Mouse (Mus musculus): ENCODE results near the gene Ube2g1.
"Not testable (repeated sequence)": the region's sequence is repeated elsewhere in the genome, so short reads cannot be mapped to it uniquely, and the experiment has no call there.

Gene Ube2g1

DNA sequence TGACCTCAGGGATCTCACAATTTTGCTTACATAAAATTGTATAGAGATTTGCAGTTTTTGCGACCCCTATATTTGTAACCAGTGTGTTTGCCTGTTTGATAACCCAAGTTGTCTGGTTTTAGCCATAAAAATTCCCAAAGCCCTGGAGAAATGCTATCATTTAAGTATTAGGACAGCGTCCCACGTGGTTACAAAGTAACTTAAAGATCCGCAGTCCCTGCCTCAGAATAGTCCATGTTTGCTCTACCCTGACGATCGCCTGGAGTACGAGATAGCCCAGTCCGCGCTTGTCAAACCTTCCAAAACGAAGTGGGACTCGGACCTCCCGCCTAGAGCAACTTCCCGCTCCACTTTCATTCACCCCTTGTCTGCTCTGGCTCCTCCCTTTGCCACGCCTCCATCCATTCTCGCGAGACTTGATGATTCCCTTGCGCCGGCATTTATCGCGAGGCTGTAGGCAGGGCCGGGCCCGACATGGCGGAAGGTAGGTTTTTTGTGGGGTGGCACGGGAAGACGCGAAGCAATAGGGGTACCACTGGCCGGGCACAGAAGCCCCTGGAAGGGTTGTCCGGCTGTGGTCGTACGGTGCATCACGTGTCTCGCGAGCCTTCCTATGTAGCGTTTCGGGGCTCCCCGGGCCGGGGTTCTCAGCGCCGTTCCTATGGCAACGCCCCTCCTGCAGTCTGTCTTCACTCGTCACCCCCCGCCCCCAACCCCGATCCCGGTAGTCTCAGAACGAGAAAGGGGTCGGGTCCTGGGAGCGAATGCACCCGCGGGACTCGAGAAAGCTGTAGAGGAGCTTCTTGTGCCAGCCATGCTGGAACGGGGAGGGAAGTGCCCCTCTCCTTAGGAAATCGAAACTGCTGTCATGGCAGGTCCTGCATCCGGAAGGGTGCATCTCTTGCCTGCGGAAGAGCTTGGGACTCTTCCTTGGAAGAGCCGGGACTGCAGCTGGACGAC lies 82.7 kb downstream of the Ube2g1 start, which contains the start of gene Ankfy1:
Gene Ankfy1 (plus strand): TSS at position 456 of the 960 bp plus-strand sequence.
- DNase-seq (ENCODE audit: low read depth, low spot score), result peak; percentile 97

DNA sequence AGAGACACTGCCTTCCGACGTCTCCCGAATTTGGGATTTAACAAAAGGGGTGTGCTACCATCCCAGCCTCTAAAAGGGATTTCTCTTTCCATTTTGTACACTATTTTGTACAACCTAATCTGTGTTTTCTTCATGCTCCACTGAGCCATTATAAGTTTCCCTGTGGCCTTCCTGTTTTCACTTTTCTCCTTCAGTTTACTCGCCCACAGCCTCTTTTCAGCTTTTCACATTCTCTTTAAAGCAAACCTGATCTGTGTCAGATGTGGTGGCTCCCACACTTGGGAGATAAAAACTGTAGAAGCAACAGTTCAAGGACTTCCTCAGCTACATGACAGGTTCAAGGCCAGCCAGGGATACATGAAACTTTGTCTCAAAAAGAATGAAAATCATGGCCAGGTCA lies 85.3 kb downstream of the Ube2g1 start:
- no peak for DNase-seq (ENCODE audit: low read depth, low spot score)

DNA sequence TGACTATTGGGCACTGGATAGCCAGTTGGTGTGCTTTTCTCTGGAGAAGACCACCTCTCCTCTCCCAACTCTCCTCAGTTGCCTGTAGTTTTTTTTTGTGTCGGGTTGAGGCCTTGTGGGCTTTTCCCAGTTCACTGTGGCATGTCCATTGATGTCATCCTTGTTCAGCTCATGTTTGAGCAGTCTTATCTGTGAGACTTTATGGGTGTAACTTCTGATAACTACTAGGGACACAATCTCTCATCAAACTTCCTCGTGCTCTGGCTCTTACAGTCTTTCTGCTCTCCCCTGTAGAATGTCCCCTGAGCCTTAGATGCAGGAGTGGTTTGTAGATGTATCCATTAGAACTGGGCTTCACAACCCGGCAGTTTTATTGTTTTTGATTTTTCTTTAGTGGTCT lies 87.9 kb downstream of the Ube2g1 start:
- no peak for DNase-seq (ENCODE audit: low read depth, low spot score)

DNA sequence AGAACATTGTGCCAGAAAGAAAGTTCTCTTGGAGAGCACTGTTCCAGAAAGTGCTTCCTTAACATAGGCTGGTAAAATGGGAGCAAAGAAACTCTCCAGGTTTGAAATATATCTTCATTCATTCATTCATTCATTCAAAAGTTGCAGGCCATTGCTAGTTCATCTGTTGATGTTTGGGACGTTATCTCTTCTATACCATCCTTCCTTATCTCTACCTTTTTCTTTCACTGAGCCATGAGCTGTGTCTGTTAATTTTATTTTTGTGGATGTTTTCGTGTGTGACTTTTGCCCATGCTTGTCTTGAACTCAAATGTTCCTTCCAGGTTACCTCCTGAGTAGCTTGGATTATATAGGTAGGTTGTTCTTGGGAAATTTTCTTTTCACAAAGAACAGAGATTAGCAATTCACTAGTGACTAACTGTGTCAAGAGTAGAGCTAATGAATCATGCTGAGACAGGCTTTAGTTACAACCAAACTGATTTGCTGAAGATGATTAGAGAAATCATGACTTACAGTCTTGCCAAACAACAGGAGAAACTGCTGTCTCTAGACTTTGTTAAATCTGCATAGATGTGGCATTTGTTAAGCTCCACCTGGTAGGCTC lies 89.4 kb downstream of the Ube2g1 start:
- no peak for DNase-seq (ENCODE audit: low read depth, low spot score)

DNA sequence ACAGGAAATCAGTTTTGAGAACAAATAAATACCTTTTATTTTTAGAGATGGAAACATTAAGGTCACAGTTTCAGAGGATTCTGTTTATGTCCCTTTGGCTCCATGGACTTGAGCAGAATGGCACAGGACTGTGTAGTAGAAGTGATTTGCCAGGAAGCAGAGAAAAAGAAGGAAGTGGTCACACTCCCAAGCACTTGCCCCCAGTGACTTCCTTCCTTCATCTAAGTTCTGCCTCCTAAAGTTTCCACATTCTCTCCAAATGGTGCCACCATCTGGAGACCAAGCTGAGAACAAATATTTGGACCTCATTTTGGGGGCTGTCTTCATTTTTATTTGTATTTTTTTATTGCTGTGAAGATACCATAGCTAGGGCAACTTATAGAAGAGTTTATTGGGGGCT lies 90.2 kb downstream of the Ube2g1 start:
- no peak for DNase-seq (ENCODE audit: low read depth, low spot score)

DNA sequence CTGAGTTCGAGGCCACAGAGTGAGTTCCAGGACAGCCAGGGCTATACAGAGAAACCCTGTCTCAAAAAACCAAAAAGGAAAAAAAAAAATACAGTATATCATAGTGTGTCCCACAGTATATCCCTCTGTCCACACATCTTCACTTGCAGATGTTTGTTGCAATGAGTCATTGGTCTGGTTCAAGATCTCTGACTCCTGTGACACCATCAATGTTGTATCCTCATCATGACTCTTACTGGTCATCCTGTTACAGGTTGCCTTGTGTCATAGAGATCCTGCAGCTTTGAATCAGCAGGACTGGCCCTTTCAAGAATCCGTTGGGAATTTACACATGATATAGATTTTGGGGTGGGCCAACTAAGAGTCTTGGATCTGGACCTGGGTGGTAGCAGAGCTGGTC lies 98.0 kb downstream of the Ube2g1 start:
- DNase-seq (ENCODE audit: low read depth, low spot score), result not testable (repeated sequence)

DNA sequence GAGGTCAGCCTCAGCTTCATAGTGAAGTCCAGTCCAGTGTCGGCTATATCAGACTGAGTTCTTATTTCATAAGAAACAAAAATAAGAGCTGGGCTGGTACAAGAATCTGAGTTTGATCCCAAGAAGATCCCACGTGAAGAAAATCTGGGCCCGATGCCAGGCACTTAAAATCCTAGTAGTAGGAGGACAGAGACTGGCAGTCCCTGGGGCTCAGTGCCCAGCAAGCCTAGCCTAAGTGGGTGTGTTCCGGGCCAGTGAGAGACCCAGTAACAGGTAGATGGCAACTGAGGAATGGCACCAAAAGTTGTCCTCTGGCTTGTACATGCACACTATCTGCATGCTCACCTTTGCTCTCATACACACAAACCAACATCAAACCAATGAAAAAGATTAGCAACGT lies 105.6 kb downstream of the Ube2g1 start:
- no peak for DNase-seq (ENCODE audit: low read depth, low spot score)

DNA sequence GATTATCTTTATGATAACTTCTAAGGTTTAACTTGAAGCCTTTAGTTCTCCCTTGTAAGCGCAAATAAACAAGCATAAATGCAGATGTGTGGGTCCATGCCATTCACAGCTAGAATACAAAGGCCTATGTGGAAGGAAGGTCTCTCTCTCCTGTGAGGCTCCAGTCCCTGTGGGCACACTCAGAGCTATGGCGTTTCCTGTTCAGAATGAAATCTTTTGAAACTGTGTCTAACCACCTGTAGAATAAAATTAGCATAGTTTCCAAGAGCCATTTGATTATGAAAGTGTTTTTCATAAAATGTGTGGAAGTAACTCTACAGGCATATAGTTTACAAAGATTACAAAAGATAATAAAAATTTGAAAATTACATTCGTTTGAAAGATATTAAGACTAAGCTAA lies 111.1 kb downstream of the Ube2g1 start:
- DNase-seq (ENCODE audit: low read depth, low spot score), result no peak

DNA sequence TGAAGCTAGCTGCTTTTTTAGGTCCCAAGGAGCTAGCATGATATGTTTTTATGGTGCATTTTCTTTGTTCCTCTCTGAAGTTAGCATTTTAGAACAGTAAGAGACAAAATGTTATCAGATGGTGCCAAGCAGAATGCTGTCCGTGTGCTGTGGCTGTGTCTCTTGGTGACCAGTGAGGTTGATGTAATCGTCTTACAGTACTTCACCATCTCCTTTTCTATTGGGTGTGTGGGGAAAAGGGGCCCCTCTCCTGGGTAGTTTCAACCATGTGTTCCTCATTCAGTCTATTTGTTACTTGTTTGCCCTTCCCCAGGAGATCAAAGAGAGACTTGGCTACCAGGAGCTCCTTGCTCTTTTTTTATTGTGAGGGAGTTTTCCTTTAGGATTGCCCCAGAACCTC lies 116.1 kb downstream of the Ube2g1 start:
- DNase-seq (ENCODE audit: low read depth, low spot score), result no peak

DNA sequence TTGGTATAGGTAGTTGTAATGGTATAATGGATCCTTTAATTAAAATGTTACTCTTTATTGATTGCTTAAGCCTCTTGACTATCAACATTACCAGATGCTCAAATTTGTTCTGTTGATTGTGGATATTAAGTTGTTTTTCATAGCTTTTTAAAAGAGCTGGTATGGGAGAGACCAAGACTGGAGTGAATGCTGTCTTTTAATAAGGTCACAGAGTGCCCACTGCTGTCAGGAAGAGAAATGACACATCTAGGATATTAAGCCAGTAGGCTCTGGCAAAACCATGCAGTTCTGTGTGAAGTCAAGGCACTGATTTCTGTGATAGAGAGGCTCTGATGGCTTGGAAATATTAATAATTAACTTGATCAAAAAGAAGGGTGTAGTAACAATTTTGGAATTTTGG lies 116.8 kb downstream of the Ube2g1 start:
- peak; percentile 3 for DNase-seq (ENCODE audit: low read depth, low spot score)

DNA sequence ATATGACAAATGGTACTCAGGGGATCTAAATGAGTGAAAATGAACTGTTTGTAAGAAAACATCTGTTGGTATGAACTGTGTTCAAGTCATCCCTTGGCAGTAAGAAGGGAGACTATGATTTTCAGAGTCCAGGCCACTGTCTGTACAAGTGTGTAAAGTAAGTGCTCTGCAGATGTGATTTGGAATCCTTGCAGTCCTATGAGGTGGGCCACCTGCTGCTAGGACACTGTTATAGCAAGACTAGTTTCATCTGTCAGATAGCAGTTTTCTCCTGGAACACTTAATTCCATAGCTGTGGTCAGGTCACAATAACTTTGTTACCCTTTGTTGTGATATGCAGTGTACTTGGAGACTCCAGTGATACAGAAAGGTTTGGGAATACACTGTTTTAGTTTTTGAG lies 118.9 kb downstream of the Ube2g1 start:
- DNase-seq (ENCODE audit: low read depth, low spot score), result no peak

DNA sequence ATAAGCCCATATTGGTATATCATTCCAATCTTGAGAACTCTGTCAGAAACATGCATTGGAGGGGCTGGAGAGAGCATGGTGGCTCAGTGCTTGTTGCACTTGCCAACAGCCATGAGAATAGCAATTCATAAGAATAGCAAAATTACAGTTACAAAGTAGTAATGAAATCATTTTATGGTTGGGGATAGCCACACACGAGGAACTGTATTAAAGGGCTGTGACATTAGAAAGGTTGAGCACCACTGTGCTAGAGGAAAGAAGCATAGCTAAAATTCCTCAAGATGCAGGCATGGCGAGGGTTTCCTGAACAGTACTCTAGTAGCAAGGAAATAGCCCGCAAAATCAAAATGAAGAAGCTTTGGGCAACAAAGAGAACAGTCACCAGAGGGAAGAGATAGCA lies 126.7 kb downstream of the Ube2g1 start:
- no peak for DNase-seq (ENCODE audit: low read depth, low spot score)

DNA sequence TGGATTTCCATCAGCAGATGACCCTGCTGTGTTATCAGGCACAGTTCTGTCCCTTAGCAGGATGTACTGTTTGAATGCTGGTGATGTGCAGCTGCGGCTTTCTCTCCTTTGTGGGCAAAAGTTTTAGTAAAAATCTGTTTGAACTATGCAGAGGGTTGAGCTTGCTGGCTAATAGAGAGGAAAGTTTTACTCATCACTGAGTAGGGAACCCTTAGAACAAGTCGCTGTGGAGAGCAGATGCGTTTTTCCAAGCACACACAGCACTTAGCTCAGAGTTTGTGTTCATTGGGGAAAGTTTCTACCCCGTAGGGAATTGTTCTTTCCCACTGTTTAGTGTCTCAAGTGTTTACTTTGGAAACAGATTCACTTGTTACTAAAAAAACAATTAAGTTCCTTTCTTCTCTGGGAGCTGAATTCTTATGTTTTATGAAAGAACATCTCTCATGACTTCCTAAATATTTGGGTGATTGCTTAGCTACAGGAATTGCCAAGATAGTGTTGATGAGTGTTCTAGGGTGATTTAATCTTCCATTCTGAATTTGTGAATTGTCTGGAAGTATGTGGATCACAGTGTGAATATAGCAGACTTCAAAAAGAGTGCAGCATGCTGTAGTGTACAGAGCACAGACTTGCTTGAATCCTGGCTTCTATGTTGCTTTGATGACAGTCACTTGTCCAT lies 127.9 kb downstream of the Ube2g1 start:
- no peak for DNase-seq (ENCODE audit: low read depth, low spot score)

DNA sequence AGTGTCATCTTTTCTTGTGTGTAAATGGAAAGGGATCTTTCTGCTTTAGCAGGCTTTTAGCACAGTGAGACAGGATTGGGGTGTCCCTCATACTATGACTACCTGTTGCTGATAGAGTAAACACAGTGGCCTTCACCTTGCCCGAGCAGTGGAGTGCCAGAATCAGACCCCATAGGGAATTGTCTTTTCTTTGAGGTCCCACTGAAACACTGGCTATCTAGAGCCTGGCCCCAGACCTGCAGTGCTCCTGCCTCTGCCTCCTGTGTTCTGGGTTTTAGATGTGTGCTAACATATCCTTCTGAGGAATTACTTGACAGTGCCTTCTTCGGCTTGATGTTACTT lies 128.4 kb downstream of the Ube2g1 start:
- DNase-seq (ENCODE audit: low read depth, low spot score), result no peak

Measured in c-Kit-negative CD71-positive TER-119-positive erythroid progenitor cells, embryonic 14.5 days (primary cell).